Comparison of ENCODE assay signal across 21 mouse cellular contexts in genomic region chr6:115593252-115593651, GRCm38 (mm10). TPM values are rescaled to one million over a fixed set of nuclear protein-coding genes. Genes with fewer than 3 reads are reported as not detected.
DNase-seq lines count a peak whose midpoint lies in the region; ATAC-seq and TF ChIP-seq lines count a peak whose summit lies in the region.
"Had no signal": no experiment of that assay in that cellular context is flagged by ENCODE, and none has a peak within 500 bp of the region (broad histone marks: within the 10 kb centered on the region; RNA-seq: fewer than 3 reads in every experiment).

No protein-coding gene starts in this region.

- 80% methylated on average over 4 of the region's 4 CpGs for WGBS in intestine, postnatal 0 days
- 52% methylated on average over 4 of the region's 4 CpGs for WGBS in heart, adult 2 months

- TF ChIP-seq CTCF in MEL (IDR thresholded peaks at IDR 0.05 in 2 of 3, conservative IDR thresholded peaks at IDR 0.05 in 1 of 3; ENCODE audit: control insufficient read depth in 1 of 3, insufficient read depth in 1 of 3, low read depth in 2 of 3, low read length in 3 of 3, poor library complexity in 1 of 3, severe bottlenecking in 1 of 3): no peak
- TF ChIP-seq CTCF in intestine, postnatal 0 days (IDR thresholded peaks at IDR 0.05; ENCODE audit: low read depth): no peak
- TF ChIP-seq CTCF in heart, adult 2 months (IDR thresholded peaks at IDR 0.05): no peak

- 0 out of 4 replicates have a peak, but pooled peaks of 1 of the 2 experiments have one; percentile 8 for TF ChIP-seq EP300 in MEL (IDR thresholded peaks at IDR 0.05; ENCODE audit: low read depth in 1 of 2, low read length in 2 of 2)
- no peak for TF ChIP-seq EP300 in heart, adult 2 months (IDR thresholded peaks at IDR 0.05; ENCODE audit: insufficient read depth, low read depth, low read length)

- no peak overlapping the region for H3K9ac ChIP-seq in MEL (ENCODE audit: control insufficient read depth, low read depth, low read length, poor library complexity, severe bottlenecking)
- no peak overlapping the region for H3K9ac ChIP-seq in intestine, postnatal 0 days (ENCODE audit: low read depth, low read length)
- no peak overlapping the region for H3K9ac ChIP-seq in heart, adult 2 months (ENCODE audit: low read depth, low read length)

- intact Hi-C loops in heart, adult 2 months (cut with DNase I): no loop called here

- DNase-seq in MEL (ENCODE audit: low read depth, low spot score): peak; percentile 38
- DNase-seq in induced T-regulatory cell, adult 2 months (ENCODE audit: low read depth): peak; percentile 50
- no peak for DNase-seq in heart, adult 2 months
- DNase-seq: adrenal gland, adult 2 months; adrenal gland, adult 8-10 months; adrenal gland, postnatal 10 days; adrenal gland, postnatal 14 days; adrenal gland, postnatal 25 days; adrenal gland, postnatal 36 days; B cell, adult 2 months; cerebellum, adult 11 months; cerebellum, adult 11-12 months; cerebellum, adult 18-20 months; cerebellum, adult 2 months had no signal

- H3K9me3 ChIP-seq in MEL (replicated peaks; ENCODE audit: insufficient read depth, low read length): no peaks in the 10 kb centered on the region
- no peaks in the 10 kb centered on the region for H3K9me3 ChIP-seq in intestine, postnatal 0 days (ENCODE audit: control insufficient read depth)
- H3K9me3 ChIP-seq: G1E had no signal

- TF ChIP-seq RAD21 in MEL (IDR thresholded peaks at IDR 0.05; ENCODE audit: low read depth, low read length): no peak

- no peak overlapping the region for H3K4me2 ChIP-seq in intestine, postnatal 0 days (replicated peaks; ENCODE audit: low read depth)

- TF ChIP-seq POLR2A in MEL (IDR thresholded peaks at IDR 0.05; ENCODE audit: control insufficient read depth in 1 of 2, insufficient read depth in 1 of 2, low read depth in 1 of 2, low read length in 2 of 2, poor library complexity in 1 of 2): no peak
- TF ChIP-seq POLR2A in heart, adult 2 months (IDR thresholded peaks at IDR 0.05; ENCODE audit: insufficient read depth, low read depth, low read length): no peak

- H3K4me1 ChIP-seq in MEL (ENCODE audit: control insufficient read depth in 1 of 2, insufficient read depth in 2 of 2, low read length in 2 of 2): peaks cover 0 to 4% of the 10 kb centered on the region in 2 experiments; a peak in 1 of 4 replicates
- no peaks in the 10 kb centered on the region for H3K4me1 ChIP-seq in intestine, postnatal 0 days (replicated peaks; ENCODE audit: control insufficient read depth, insufficient read depth, low read length)
- H3K4me1 ChIP-seq in heart, adult 2 months (ENCODE audit: control insufficient read depth, insufficient read depth, low read length): no peaks in the 10 kb centered on the region

- H3K27me3 ChIP-seq in MEL (ENCODE audit: control insufficient read depth in 1 of 2, insufficient read depth in 2 of 2, low read length in 2 of 2): no peaks in the 10 kb centered on the region
- H3K27me3 ChIP-seq in intestine, postnatal 0 days (replicated peaks; ENCODE audit: control insufficient read depth, insufficient read depth, low read length): no peaks in the 10 kb centered on the region
- H3K27me3 ChIP-seq in heart, adult 2 months (ENCODE audit: control insufficient read depth, insufficient read depth, low read length): no peaks in the 10 kb centered on the region
- H3K27me3 ChIP-seq: Patski had no signal

- peaks cover 0 to 2% of the 10 kb centered on the region in 2 experiments; a peak in 1 of 4 replicates for H3K36me3 ChIP-seq in MEL (ENCODE audit: control insufficient read depth in 1 of 2, insufficient read depth in 2 of 2, low read length in 2 of 2)
- no peaks in the 10 kb centered on the region for H3K36me3 ChIP-seq in intestine, postnatal 0 days (ENCODE audit: control insufficient read depth, insufficient read depth)
- no peaks in the 10 kb centered on the region for H3K36me3 ChIP-seq in heart, adult 2 months (ENCODE audit: control insufficient read depth, insufficient read depth, low read length)
- H3K36me3 ChIP-seq: G1E had no signal

- no peak overlapping the region for H3K4me3 ChIP-seq in MEL (ENCODE audit: control insufficient read depth in 1 of 2, insufficient read depth in 1 of 2, low read depth in 2 of 2, low read length in 2 of 2)
- H3K4me3 ChIP-seq in intestine, postnatal 0 days (ENCODE audit: low read depth, low read length): no peak overlapping the region
- H3K4me3 ChIP-seq in heart, adult 2 months: no peak overlapping the region

- no peaks in the 10 kb centered on the region for H3K79me2 ChIP-seq in MEL (ENCODE audit: control insufficient read depth, insufficient read depth, low read length, poor library complexity)
- H3K79me2 ChIP-seq in heart, adult 2 months (replicated peaks; ENCODE audit: control insufficient read depth, insufficient read depth, low read length): no peaks in the 10 kb centered on the region

- ATAC-seq in intestine, postnatal 0 days: no peak
- ATAC-seq: activated CD4-positive, CD25-positive, alpha-beta regulatory T cell, adult 4 months; CD4-positive, CD25-positive, alpha-beta regulatory T cell, adult 4 months had no signal

- no peak overlapping the region for H3K27ac ChIP-seq in MEL (ENCODE audit: control insufficient read depth, low read depth, low read length)
- H3K27ac ChIP-seq in intestine, postnatal 0 days (ENCODE audit: low read depth, low read length): no peak overlapping the region
- no peak overlapping the region for H3K27ac ChIP-seq in heart, adult 2 months

TF ChIP-seq in MEL, 35 proteins besides CTCF, POLR2A, EP300 and RAD21:
- TF ChIP-seq RCOR1 (IDR thresholded peaks at IDR 0.05; ENCODE audit: low read depth, low read length) (no peak), ETS1 (IDR thresholded peaks at IDR 0.05; ENCODE audit: low read depth, low read length) (no peak), E2F4 (IDR thresholded peaks at IDR 0.05; ENCODE audit: borderline replicate concordance, low read depth, low read length) (no peak), JUND (IDR thresholded peaks at IDR 0.05; ENCODE audit: low read depth, low read length) (no peak), ZNF384 (IDR thresholded peaks at IDR 0.05; ENCODE audit: low read depth, low read length) (peak; percentile 89)

RNA-seq across cellular contexts. Expression of gene Mkrn2os, which starts 0.9 kb away (rescaled TPM):
- not detected in 2 replicates for total RNA-seq in MEL (2012; rRNA removed)
- polyA plus RNA-seq in MEL (2012; ENCODE audit: insufficient read depth in 1 of 2, insufficient read length in 2 of 2, low read depth in 1 of 2, low replicate concordance in 2 of 2, missing spikeins in 1 of 2): under 1 TPM in 1 of 2 experiments, not detected in 1; 0.46 TPM
- 107 and 108 TPM in 2 replicates for polyA plus RNA-seq in intestine, postnatal 0 days (2015; fragmentation: Nextera tagmentation; extraction: Ambion mirVana)
- under 1 TPM; 0.55 to 0.84 TPM for total RNA-seq in heart, adult 2 months (2021)
- polyA plus RNA-seq in heart, adult 2 months (2012; rRNA removed): 1.9 and 2.3 TPM in 2 replicates
- total RNA-seq: adrenal gland, adult 18-20 months; adrenal gland, adult 2 months; adrenal gland, adult 8-10 months; adrenal gland, postnatal 25 days; adrenal gland, postnatal 36 days; CH12.LX; G1E had no signal
- polyA plus RNA-seq: G1E had no signal

RNA-seq across cellular contexts. Expression of gene Mkrn2, which starts 8.4 kb away (rescaled TPM):
- total RNA-seq in MEL (2012; rRNA removed): 13.1 and 15.8 TPM in 2 replicates
- polyA plus RNA-seq in MEL (2012; ENCODE audit: insufficient read depth in 1 of 2, insufficient read length in 2 of 2, low read depth in 1 of 2, low replicate concordance in 2 of 2, missing spikeins in 1 of 2): 10 to 100 TPM in 1 of 2 experiments, not detected in 1; 38.1 TPM
- polyA plus RNA-seq in intestine, postnatal 0 days (2015; fragmentation: Nextera tagmentation; extraction: Ambion mirVana): 13.4 and 14.5 TPM in 2 replicates
- 10 to 100 TPM; 36.4 to 45.2 TPM for total RNA-seq in heart, adult 2 months (2021)
- 105 and 119 TPM in 2 replicates for polyA plus RNA-seq in heart, adult 2 months (2012; rRNA removed)

RNA-seq across cellular contexts. Expression of gene Tsen2, which starts 48.8 kb away (rescaled TPM):
- total RNA-seq in MEL (2012; rRNA removed): 24.6 and 27.0 TPM in 2 replicates
- 10 to 100 TPM in 1 of 2 experiments, not detected in 1; 32.6 TPM for polyA plus RNA-seq in MEL (2012; ENCODE audit: insufficient read depth in 1 of 2, insufficient read length in 2 of 2, low read depth in 1 of 2, low replicate concordance in 2 of 2, missing spikeins in 1 of 2)
- 5.8 and 6.3 TPM in 2 replicates for polyA plus RNA-seq in intestine, postnatal 0 days (2015; fragmentation: Nextera tagmentation; extraction: Ambion mirVana)
- total RNA-seq in heart, adult 2 months (2021): 1 to 10 TPM; 6.1 to 7.2 TPM
- polyA plus RNA-seq in heart, adult 2 months (2012; rRNA removed): 3.9 and 4.3 TPM in 2 replicates

Comparison
In these comparisons a context has a peak if more than half of its experiments do, and no peak if none do; other contexts are left out.
1. DNase-seq: peak in MEL (single experiment) and induced T-regulatory cell, adult 2 months (single experiment); none in heart, adult 2 months (0 of 2).
2. RNA of gene Mkrn2os, which starts 0.9 kb away (polyA plus RNA-seq): 107 to 108 TPM in intestine, postnatal 0 days; 1.9 to 2.3 TPM in heart, adult 2 months and 0.46 TPM in MEL; every median in the first group is over 10 times any median in the second.